Comparison of ENCODE assay signal across 14 mouse cellular contexts in the genomic region with DNA sequence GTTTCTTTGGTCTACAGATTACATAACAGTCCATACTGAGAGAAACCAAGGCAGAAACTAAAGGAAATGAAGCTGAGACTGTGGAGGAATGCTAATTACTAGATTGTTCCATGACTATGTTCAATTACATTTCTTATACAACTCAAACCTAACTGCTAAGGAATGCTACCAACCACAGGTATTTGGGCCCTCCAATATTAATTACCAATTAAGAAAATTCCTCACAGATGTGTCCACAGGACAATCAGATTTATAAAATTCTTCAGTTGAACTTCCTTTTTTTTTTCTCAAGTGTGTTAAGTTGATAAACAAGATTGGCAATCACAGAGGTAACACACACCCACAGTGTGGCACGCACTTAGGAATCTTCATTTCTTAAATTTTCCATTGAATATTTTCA.
DNase-seq lines count a peak whose midpoint lies in the region.
"Had no signal": no experiment of that assay in that cellular context is flagged by ENCODE, and none has a peak within 500 bp of the region (broad histone marks: within the 10 kb centered on the region; RNA-seq: fewer than 3 reads in every experiment).

No protein-coding gene starts in this region.

- peak; percentile 94 for DNase-seq in Muller cell, postnatal 12 days (ENCODE audit: inconsistent ontology term)
- DNase-seq in embryo, embryonic 10 days (ENCODE audit: low spot score), result no peak
- DNase-seq: adrenal gland, adult 2 months; adrenal gland, adult 8-10 months; adrenal gland, postnatal 10 days; adrenal gland, postnatal 14 days; adrenal gland, postnatal 25 days; adrenal gland, postnatal 36 days; B cell, adult 2 months; cerebellum, adult 11 months; cerebellum, adult 11-12 months; cerebellum, adult 18-20 months; cerebellum, adult 2 months; cerebellum, adult 8-10 months had no signal
